ENCODE assay signal across 25 mouse cellular contexts in genomic region chr2:137064513-137064912, GRCm38 (mm10). TPM values are rescaled to one million over a fixed set of nuclear protein-coding genes. Genes with fewer than 3 reads are reported as not detected.
DNase-seq lines count a peak whose midpoint lies in the region; ATAC-seq lines count a peak whose summit lies in the region.
"Had no signal": no experiment of that assay in that cellular context is flagged by ENCODE, and none has a peak within 500 bp of the region (broad histone marks: within the 10 kb centered on the region; RNA-seq: fewer than 3 reads in every experiment).

No protein-coding gene starts in this region.

- no peaks in the 10 kb centered on the region for H3K27me3 ChIP-seq in midbrain, embryonic 10.5 days (ENCODE audit: low read depth, poor library complexity, severe bottlenecking)
- no peaks in the 10 kb centered on the region for H3K27me3 ChIP-seq in midbrain, embryonic 15.5 days (replicated peaks)
- H3K27me3 ChIP-seq in neural tube, embryonic 14.5 days (ENCODE audit: control insufficient read depth, insufficient read depth, low read length) = no peaks in the 10 kb centered on the region
- H3K27me3 ChIP-seq: embryonic facial prominence, embryonic 15.5 days; forebrain, embryonic 12.5 days had no signal

- no peaks in the 10 kb centered on the region for H3K9me3 ChIP-seq in midbrain, embryonic 10.5 days (replicated peaks)
- H3K9me3 ChIP-seq in midbrain, embryonic 15.5 days = no peaks in the 10 kb centered on the region
- no peaks in the 10 kb centered on the region for H3K9me3 ChIP-seq in neural tube, embryonic 14.5 days (ENCODE audit: control insufficient read depth, low read length)
- H3K9me3 ChIP-seq: embryonic facial prominence, embryonic 15.5 days; forebrain, embryonic 12.5 days; G1E; heart, embryonic 10.5 days had no signal

- no peak overlapping the region for H3K4me2 ChIP-seq in midbrain, embryonic 15.5 days
- no peak overlapping the region for H3K4me2 ChIP-seq in neural tube, embryonic 14.5 days (ENCODE audit: low read depth, low read length)
- H3K4me2 ChIP-seq: embryonic facial prominence, embryonic 15.5 days; forebrain, embryonic 12.5 days had no signal

- H3K4me3 ChIP-seq in midbrain, embryonic 10.5 days = no peak overlapping the region
- H3K4me3 ChIP-seq in midbrain, embryonic 15.5 days = no peak overlapping the region
- H3K4me3 ChIP-seq in neural tube, embryonic 14.5 days (ENCODE audit: low read depth, low read length) = no peak overlapping the region
- H3K4me3 ChIP-seq: embryonic facial prominence, embryonic 15.5 days; forebrain, embryonic 12.5 days; heart, embryonic 10.5 days had no signal

- 68% methylated on average over 3 of the region's 3 CpGs for WGBS in midbrain, embryonic 10.5 days
- WGBS in midbrain, embryonic 15.5 days = 18% methylated on average over 3 of the region's 3 CpGs
- 16% methylated on average over 3 of the region's 3 CpGs for WGBS in neural tube, embryonic 14.5 days

- DNase-seq in midbrain, embryonic 10.5 days (ENCODE audit: low spot score) = no peak
- peak; percentile 20 for DNase-seq in retina, embryonic 14.5 days (ENCODE audit: low spot score)
- DNase-seq in retina, postnatal 1 day = no peak
- peak; percentile 6 for DNase-seq in brain, adult 2 months (ENCODE audit: low read depth, low spot score)
- no peak for DNase-seq in urinary bladder, postnatal 10 days (ENCODE audit: low spot score)
- no peak for DNase-seq in liver
- DNase-seq: adrenal gland, postnatal 14 days; B cell, adult 2 months; cerebellum, adult 18-20 months; cerebellum, adult 9-11 months; embryo, embryonic 11 days; gastrocnemius, postnatal 10 days; heart, adult 18-20 months; heart, postnatal 10 days; heart, postnatal 4 days had no signal

- H3K27ac ChIP-seq in midbrain, embryonic 10.5 days (replicated peaks) = peak overlapping the region; percentile 67
- no peak overlapping the region for H3K27ac ChIP-seq in midbrain, embryonic 15.5 days
- H3K27ac ChIP-seq in neural tube, embryonic 14.5 days (ENCODE audit: low read depth, low read length) = no peak overlapping the region
- H3K27ac ChIP-seq: embryonic facial prominence, embryonic 15.5 days; forebrain, embryonic 12.5 days; heart, embryonic 10.5 days had no signal

- ATAC-seq in midbrain, embryonic 15.5 days (replicated peaks) = no peak
- peak; percentile 46; the same call in 1 of the 2 replicates for ATAC-seq in neural tube, embryonic 14.5 days (ENCODE audit: low read depth)
- ATAC-seq: activated CD4-positive, CD25-positive, alpha-beta regulatory T cell, adult 4 months; CD4-positive, CD25-positive, alpha-beta regulatory T cell, adult 4 months; forebrain, embryonic 16.5 days; hindbrain, embryonic 16.5 days had no signal

- H3K9ac ChIP-seq in midbrain, embryonic 15.5 days = no peak overlapping the region
- no peak overlapping the region for H3K9ac ChIP-seq in neural tube, embryonic 14.5 days (replicated peaks; ENCODE audit: low read depth, low read length)
- H3K9ac ChIP-seq: embryonic facial prominence, embryonic 15.5 days; forebrain, embryonic 12.5 days had no signal

- peaks cover 52% of the 10 kb centered on the region for H3K4me1 ChIP-seq in midbrain, embryonic 10.5 days
- H3K4me1 ChIP-seq in midbrain, embryonic 15.5 days = 0 out of 2 replicates have a peak, but pooled peaks cover 4% of the 10 kb centered on the region
- peaks cover 4% of the 10 kb centered on the region; the same call in 1 of the 2 replicates for H3K4me1 ChIP-seq in neural tube, embryonic 14.5 days (ENCODE audit: control insufficient read depth, insufficient read depth, low read length)

- H3K36me3 ChIP-seq in midbrain, embryonic 10.5 days = peaks cover 14% of the 10 kb centered on the region
- H3K36me3 ChIP-seq in midbrain, embryonic 15.5 days (replicated peaks) = no peaks in the 10 kb centered on the region
- H3K36me3 ChIP-seq in neural tube, embryonic 14.5 days (ENCODE audit: control insufficient read depth, insufficient read depth, low read length) = no peaks in the 10 kb centered on the region
- H3K36me3 ChIP-seq: embryonic facial prominence, embryonic 15.5 days had no signal

RNA-seq across cellular contexts. Expression of gene Jag1, which starts 51.9 kb away (rescaled TPM):
- 38.9 and 42.4 TPM in 2 replicates for polyA plus RNA-seq in midbrain, embryonic 10.5 days (2016; fragmentation: Nextera tagmentation; extraction: Ambion mirVana)
- 11.7 and 12.6 TPM in 2 replicates for polyA plus RNA-seq in midbrain, embryonic 15.5 days (2015; fragmentation: Nextera tagmentation; extraction: Ambion mirVana)
- polyA plus RNA-seq in neural tube, embryonic 14.5 days (2014; fragmentation: Nextera tagmentation; extraction: Ambion mirVana) = 5.4 and 13.3 TPM in 2 replicates
- polyA plus RNA-seq: G1E had no signal

Comparison
In these comparisons a context has a peak if more than half of its experiments do, and no peak if none do; other contexts are left out.
1. DNase-seq: peak in retina, embryonic 14.5 days (single experiment) and brain, adult 2 months (single experiment); none in midbrain, embryonic 10.5 days (single experiment), retina, postnatal 1 day (single experiment), urinary bladder, postnatal 10 days (single experiment) and liver (single experiment).